Mouse (Mus musculus): Measurements from ENCODE around the gene Gm42906. TPM values are rescaled to one million over a fixed set of nuclear protein-coding genes. Genes with fewer than 3 reads are reported as not detected.

Gene Gm42906
- polyA plus RNA-seq, 1 experiment, result not detected

DNA sequence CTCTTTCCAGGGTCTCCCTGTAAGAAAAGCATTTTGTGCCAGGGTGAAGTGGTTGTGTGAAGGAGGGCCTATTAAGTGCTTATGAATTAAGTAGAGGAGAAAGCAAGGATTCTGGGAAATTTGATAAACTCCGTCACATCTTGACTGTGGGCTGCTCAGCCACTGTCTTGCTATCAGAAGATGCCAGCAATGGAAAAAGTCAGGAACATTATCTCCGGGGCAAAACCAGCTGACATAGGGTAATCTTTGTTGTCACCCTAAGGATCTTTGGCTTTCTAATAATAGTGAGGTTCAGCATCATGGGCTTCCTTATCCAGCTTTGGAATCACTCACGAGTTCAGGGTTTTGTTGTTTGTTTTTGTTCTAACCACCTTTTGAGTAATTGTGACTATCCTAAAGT, 14.3 kb downstream of the Gm42906 start:
- no peaks in the 10 kb centered on the region for H3K36me3 ChIP-seq (ENCODE audit: control insufficient read depth)
- TF ChIP-seq TAL1 (IDR thresholded peaks at IDR 0.05; ENCODE audit: low read length), result peak; percentile 62
- peak; percentile 79 for TF ChIP-seq GATA1 (IDR thresholded peaks at IDR 0.05; ENCODE audit: low read length)
- H3K27me3 ChIP-seq (ENCODE audit: control insufficient read depth), result no peaks in the 10 kb centered on the region
- no peaks in the 10 kb centered on the region for H3K9me3 ChIP-seq (ENCODE audit: control insufficient read depth, low read length)
- H3K4me3 ChIP-seq (replicated peaks), result peak overlapping the region; percentile 17
- H3K4me1 ChIP-seq (ENCODE audit: control insufficient read depth), result peaks cover 69% of the 10 kb centered on the region

DNA sequence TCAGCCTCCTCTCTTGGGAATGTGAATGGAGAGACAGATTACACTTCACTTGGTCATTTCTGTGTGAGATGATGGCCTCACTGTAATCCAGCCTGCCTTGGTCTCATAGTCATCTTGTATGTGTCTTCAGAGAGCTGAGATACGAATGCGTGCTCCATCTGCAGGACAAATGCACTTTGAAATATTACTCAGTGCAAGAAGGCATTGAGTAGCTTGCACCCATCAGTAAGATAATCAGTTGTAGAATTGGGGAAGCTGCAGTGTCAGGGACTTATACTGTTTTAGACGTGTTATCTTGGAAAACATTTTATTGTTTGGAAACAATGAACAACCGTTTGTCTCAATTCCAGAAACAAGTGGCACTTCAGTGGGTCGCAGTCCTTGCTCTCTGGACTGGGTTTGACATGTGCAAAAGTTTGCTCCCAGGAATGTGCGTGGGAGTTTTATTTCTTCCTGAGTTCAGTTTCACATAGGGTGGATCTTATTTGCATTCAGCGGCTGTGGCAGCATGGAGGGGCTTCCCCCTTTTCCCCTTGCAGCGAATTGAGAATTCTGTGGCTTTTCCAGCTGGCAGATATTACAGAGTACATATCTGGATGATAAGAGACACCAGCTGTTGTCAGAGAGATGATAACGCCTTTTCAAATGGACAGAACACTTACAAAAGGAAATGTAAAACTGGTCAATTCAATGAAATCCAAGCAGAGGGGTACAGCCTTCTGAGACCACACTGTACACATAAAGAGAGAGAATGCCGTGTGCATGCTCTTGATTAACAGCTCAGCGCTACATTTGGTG, 15.1 kb downstream of the Gm42906 start:
- no peaks in the 10 kb centered on the region for H3K36me3 ChIP-seq (ENCODE audit: control insufficient read depth)
- no peaks in the 10 kb centered on the region for H3K9me3 ChIP-seq (ENCODE audit: control insufficient read depth, low read length)
- TF ChIP-seq TAL1 (IDR thresholded peaks at IDR 0.05; ENCODE audit: low read length), result no peak; the same call in 2 of the 3 replicates
- TF ChIP-seq GATA1 (IDR thresholded peaks at IDR 0.05; ENCODE audit: low read length), result peak; percentile 36; the same call in 1 of the 2 replicates
- H3K27me3 ChIP-seq (ENCODE audit: control insufficient read depth), result no peaks in the 10 kb centered on the region
- peaks cover 63% of the 10 kb centered on the region for H3K4me1 ChIP-seq (ENCODE audit: control insufficient read depth)
- H3K4me3 ChIP-seq (replicated peaks), result no peak overlapping the region

DNA sequence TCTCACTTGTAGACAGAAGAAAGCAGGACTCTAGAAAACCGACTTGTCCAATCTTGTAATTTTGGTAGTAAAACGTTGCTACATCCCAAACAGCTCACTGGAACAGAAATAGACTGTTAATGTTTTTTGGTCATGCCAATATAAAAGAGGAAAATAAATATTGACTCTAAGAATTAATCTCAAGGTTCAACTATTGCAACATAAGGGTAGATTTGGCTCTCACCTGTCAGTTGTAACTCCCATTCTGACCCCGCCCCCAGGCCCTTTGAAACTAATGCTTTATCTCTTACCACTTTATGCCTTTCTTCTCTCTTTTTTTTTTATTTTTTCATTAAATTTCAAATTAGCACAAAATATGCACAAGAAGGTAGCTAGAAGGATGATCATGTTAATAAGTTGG, 18.0 kb downstream of the Gm42906 start:
- Histone ChIP-seq H3K36me3 (ENCODE audit: control insufficient read depth) (no peaks in the 10 kb centered on the region), H3K27me3 (ENCODE audit: control insufficient read depth) (no peaks in the 10 kb centered on the region), H3K4me3 (replicated peaks) (no peak overlapping the region), H3K9me3 (ENCODE audit: control insufficient read depth, low read length) (no peaks in the 10 kb centered on the region), H3K4me1 (ENCODE audit: control insufficient read depth) (peaks cover 39% of the 10 kb centered on the region)
- TF ChIP-seq GATA1 (IDR thresholded peaks at IDR 0.05; ENCODE audit: low read length) (no peak), TAL1 (IDR thresholded peaks at IDR 0.05; ENCODE audit: low read length) (no peak)

DNA sequence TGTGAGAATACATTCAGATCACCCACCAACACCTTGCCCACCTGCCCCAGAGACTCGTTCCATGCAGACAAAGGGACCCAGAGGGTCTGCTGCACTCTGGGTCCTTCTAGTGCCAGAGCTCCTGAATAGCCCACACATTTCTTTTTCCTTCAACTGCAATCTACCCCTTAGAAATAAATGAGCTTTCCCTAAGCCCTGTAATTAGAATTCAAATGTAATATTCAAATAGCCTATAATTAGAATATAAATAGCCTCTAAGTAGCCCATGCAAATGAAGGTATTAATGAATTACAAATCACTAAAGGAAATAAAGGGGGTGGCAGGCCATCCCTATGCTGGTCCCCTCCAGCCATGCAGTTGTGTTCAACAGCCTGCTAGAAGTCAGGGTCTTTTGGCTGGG, 18.7 kb downstream of the Gm42906 start:
- TF ChIP-seq TAL1 (IDR thresholded peaks at IDR 0.05; ENCODE audit: low read length), result no peak
- TF ChIP-seq GATA1 (IDR thresholded peaks at IDR 0.05; ENCODE audit: low read length), result no peak
- peaks cover 33% of the 10 kb centered on the region for H3K4me1 ChIP-seq (ENCODE audit: control insufficient read depth)
- no peak overlapping the region for H3K4me3 ChIP-seq (replicated peaks)
- no peaks in the 10 kb centered on the region for H3K36me3 ChIP-seq (ENCODE audit: control insufficient read depth)
- H3K9me3 ChIP-seq (ENCODE audit: control insufficient read depth, low read length), result no peaks in the 10 kb centered on the region
- H3K27me3 ChIP-seq (ENCODE audit: control insufficient read depth), result no peaks in the 10 kb centered on the region

DNA sequence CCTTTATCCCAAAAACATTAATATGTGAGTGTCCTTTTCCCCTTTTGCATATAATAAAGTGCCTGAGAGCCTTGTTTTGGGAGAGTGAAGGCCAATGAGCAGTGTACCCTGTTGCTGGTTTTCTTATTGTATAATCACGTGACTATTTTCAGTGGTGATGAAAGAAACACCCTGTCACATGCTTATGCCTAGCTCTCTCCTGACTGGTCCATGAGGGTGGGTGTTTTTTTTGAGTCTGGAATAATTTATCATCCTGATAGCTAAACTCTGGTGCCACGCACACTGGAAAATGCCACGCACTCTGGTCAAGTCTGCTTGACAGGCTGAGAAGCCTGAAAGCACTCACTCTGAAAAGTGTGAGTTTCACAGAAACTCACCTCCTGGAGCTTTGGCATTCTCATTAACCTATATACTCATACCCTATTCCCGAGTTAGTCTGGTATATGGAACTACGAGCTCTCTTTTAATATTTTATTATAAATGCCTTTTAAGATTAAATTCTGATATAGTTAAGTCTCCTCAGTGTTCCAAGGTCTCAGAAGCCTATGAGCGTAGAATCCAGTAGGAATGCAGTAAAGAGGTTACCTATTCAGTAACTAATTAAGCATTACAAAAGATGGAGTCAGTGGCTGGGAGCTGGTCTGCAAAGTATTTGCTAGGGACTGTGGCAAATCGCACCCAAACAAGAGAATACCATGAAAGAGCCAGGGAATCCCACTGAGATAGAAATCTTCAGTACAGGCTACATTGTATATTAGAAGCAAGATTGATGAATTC, 19.7 kb downstream of the Gm42906 start:
- TF ChIP-seq GATA1 (IDR thresholded peaks at IDR 0.05; ENCODE audit: low read length), result no peak
- TF ChIP-seq TAL1 (IDR thresholded peaks at IDR 0.05; ENCODE audit: low read length), result no peak
- H3K4me3 ChIP-seq (replicated peaks), result no peak overlapping the region
- peaks cover 25% of the 10 kb centered on the region for H3K4me1 ChIP-seq (ENCODE audit: control insufficient read depth)
- H3K27me3 ChIP-seq (ENCODE audit: control insufficient read depth), result no peaks in the 10 kb centered on the region
- H3K36me3 ChIP-seq (ENCODE audit: control insufficient read depth), result no peaks in the 10 kb centered on the region
- H3K9me3 ChIP-seq (ENCODE audit: control insufficient read depth, low read length), result no peaks in the 10 kb centered on the region

DNA sequence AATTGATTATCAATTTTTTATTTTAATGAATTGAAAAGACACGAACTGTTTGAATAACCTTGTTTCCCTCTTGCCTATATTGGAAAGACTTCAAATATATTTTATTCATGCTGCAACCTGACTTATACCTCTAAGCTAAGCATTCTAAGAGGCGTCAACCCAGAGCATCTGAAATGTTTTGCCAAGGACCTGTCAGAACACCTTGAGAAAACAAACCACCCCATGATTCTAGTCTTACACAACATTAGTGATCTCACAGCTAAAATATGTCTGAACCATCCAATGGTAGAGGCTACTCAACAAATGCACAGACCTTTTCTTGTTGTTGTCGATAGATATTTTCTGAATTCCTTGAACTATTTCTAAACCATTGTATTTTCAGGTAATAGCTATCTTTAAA, 20.5 kb downstream of the Gm42906 start:
- Histone ChIP-seq H3K4me1 (ENCODE audit: control insufficient read depth) (peaks cover 17% of the 10 kb centered on the region), H3K9me3 (ENCODE audit: control insufficient read depth, low read length) (peaks cover 2% of the 10 kb centered on the region; the same call in 1 of the 2 replicates), H3K4me3 (replicated peaks) (no peak overlapping the region), H3K27me3 (ENCODE audit: control insufficient read depth) (no peaks in the 10 kb centered on the region), H3K36me3 (ENCODE audit: control insufficient read depth) (no peaks in the 10 kb centered on the region)
- TF ChIP-seq TAL1 (IDR thresholded peaks at IDR 0.05; ENCODE audit: low read length) (no peak), GATA1 (IDR thresholded peaks at IDR 0.05; ENCODE audit: low read length) (no peak)

DNA sequence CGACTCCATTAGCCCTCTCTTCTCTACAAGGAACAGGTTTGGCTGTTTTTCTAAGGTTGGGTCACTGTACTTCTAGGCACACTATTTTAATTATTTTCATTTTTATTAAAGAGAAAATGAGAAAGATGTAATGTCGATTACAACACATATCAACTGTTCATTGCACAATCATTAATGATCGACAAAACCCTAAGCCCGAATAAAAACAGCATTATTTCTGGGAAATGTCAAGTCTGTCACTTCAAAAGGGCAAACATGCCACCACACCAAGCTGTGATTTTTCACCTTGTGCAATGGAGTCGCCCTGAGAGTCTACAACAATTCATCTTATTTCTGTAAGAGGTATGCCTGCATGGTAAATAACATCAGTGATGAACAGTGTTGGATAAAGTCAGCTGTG, 21.7 kb downstream of the Gm42906 start:
- peaks cover 6% of the 10 kb centered on the region for H3K4me1 ChIP-seq (ENCODE audit: control insufficient read depth)
- H3K9me3 ChIP-seq (ENCODE audit: control insufficient read depth, low read length), result peaks cover 2% of the 10 kb centered on the region; the same call in 1 of the 2 replicates
- H3K4me3 ChIP-seq (replicated peaks), result no peak overlapping the region
- H3K27me3 ChIP-seq (ENCODE audit: control insufficient read depth), result no peaks in the 10 kb centered on the region
- no peak for TF ChIP-seq GATA1 (IDR thresholded peaks at IDR 0.05; ENCODE audit: low read length)
- TF ChIP-seq TAL1 (IDR thresholded peaks at IDR 0.05; ENCODE audit: low read length), result no peak
- H3K36me3 ChIP-seq (ENCODE audit: control insufficient read depth), result no peaks in the 10 kb centered on the region

DNA sequence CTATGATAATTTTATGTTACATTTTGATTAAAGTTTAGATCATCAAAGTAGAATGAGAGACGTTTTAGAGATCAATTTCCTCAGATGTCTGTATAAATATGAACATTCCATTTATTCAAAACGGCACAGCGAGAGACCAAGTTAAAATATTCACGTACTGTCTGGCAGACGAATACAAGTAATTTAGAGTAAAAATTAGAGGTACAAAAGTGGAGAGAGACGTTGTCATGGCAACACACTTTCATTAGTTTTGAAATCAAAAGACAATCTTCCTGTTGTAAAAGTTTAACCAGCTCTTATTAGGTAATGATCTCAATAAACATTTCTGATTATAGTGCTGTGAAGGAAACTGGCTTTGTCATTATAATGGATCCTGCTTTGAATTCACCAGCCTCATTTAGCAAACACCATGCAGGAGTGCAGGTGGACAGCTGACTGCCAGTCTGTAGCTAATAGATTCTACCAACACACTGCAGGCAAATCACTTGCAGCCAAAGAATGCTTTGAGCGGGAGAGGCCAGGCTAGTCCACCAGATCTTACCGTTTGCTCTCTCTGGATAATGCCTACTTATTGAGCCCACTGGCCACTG, 22.6 kb downstream of the Gm42906 start:
- Histone ChIP-seq H3K9me3 (ENCODE audit: control insufficient read depth, low read length) (peaks cover 2% of the 10 kb centered on the region; the same call in 1 of the 2 replicates), H3K4me3 (replicated peaks) (no peak overlapping the region), H3K27me3 (ENCODE audit: control insufficient read depth) (no peaks in the 10 kb centered on the region), H3K36me3 (ENCODE audit: control insufficient read depth) (no peaks in the 10 kb centered on the region), H3K4me1 (ENCODE audit: control insufficient read depth) (peaks cover 1% of the 10 kb centered on the region; the same call in 1 of the 2 replicates)
- TF ChIP-seq TAL1 (IDR thresholded peaks at IDR 0.05; ENCODE audit: low read length), result no peak

DNA sequence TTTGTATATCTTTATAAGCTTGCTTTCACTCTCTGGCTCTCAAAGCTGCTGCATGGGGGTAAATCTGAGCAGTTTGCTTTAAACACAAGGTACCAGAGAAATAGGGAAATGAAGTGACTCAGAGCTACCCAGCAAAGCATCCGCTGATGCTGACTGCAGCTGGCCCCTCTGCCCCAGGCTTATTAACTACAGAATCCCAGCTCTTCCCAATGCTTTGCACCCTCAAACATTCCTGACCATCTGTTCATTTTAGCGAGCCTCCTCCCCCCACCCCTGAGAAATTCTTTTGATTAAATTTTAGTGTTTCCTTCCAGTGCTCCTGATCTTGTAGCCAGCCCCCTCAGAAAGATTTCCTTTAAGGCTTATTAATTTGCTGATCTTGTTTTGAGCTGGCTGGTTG, 24.4 kb downstream of the Gm42906 start:
- TF ChIP-seq GATA1 (IDR thresholded peaks at IDR 0.05; ENCODE audit: low read length) (no peak), TAL1 (IDR thresholded peaks at IDR 0.05; ENCODE audit: low read length) (no peak)
- no peaks in the 10 kb centered on the region for H3K36me3 ChIP-seq (ENCODE audit: control insufficient read depth)
- H3K4me1 ChIP-seq (ENCODE audit: control insufficient read depth), result no peaks in the 10 kb centered on the region
- no peaks in the 10 kb centered on the region for H3K27me3 ChIP-seq (ENCODE audit: control insufficient read depth)
- H3K9me3 ChIP-seq (ENCODE audit: control insufficient read depth, low read length), result peaks cover 2% of the 10 kb centered on the region; the same call in 1 of the 2 replicates
- no peak overlapping the region for H3K4me3 ChIP-seq (replicated peaks)
